Mouse (Mus musculus) liver, embryonic 14.5 days (tissue): ENCODE measurements at regions not wholly inside any gene's neighbourhood (a gene's known extent, or its start where the extent isn't known, plus 50 kb on each side); places are given as distances from the start of the nearest gene placed in this dataset.

Source experiments
- ATAC-seq: fragments of 200-750 bp; cut with Nextera tagmentation; 2 replicates; pipeline ENCODE4 v1.8.0; 2017; ENCODE audit warnings: moderate number of reproducible peaks, mild to moderate bottlenecking, moderate library complexity; ENCODE audit not compliant: insufficient read depth
- DNase-seq, 3 experiments: peaks; one replicate each; pipeline ENCODE4 v3.0.0-alpha.2; 2012 to 2013; ENCODE audit warnings: low read depth in 3 of 3, low spot score in 3 of 3
- H3K27ac ChIP-seq: fragments of 300-500 bp; sonication (generic); 2 replicates; pipeline ENCODE4 v1.5.1; 2014; ENCODE audit warnings: moderate library complexity, mild to moderate bottlenecking, control low read depth, inconsistent platforms
- H3K27me3 ChIP-seq: fragments of 300-500 bp; sonication (generic); 2 replicates; pipeline ENCODE4 v1.6.1; 2014; ENCODE audit warnings: mild to moderate bottlenecking, low read length, moderate library complexity; ENCODE audit not compliant: control insufficient read depth, insufficient read depth
- H3K36me3 ChIP-seq: fragments of 300-500 bp; sonication (generic); replicated peaks from 2 replicates; pipeline ENCODE4 v1.6.1; 2014; ENCODE audit warnings: low read depth; ENCODE audit not compliant: control insufficient read depth, insufficient read depth
- H3K4me1 ChIP-seq, 2 experiments: fragments of 200-500 bp in 1 of 2; fragments of 300-500 bp in 1 of 2; sonication (generic) in 1 of 2; replicated peaks; 2 replicates each; pipeline ENCODE4 v1.6.1; 2012 to 2014; ENCODE audit warnings: antibody characterized with exemption in 1 of 2, inconsistent platforms in 1 of 2, low read length in 1 of 2; ENCODE audit not compliant: control insufficient read depth in 2 of 2, insufficient read depth in 2 of 2
- H3K4me2 ChIP-seq: fragments of 300-500 bp; sonication (generic); 2 replicates; pipeline ENCODE4 v1.6.1; 2014; ENCODE audit warnings: low read depth, mild to moderate bottlenecking, control low read depth, moderate library complexity
- H3K4me3 ChIP-seq, 2 experiments: fragments of 200-500 bp in 1 of 2; fragments of 300-500 bp in 1 of 2; sonication (generic) in 1 of 2; 2 replicates each; pipeline ENCODE4 v1.5.1; 2012 to 2014; ENCODE audit warnings: low read depth in 2 of 2, low read length in 2 of 2, mild to moderate bottlenecking in 2 of 2, control low read depth in 1 of 2, inconsistent platforms in 1 of 2, moderate library complexity in 1 of 2; ENCODE audit not compliant: insufficient read depth in 1 of 2
- H3K9ac ChIP-seq: fragments of 300-500 bp; sonication (generic); replicated peaks from 2 replicates; pipeline ENCODE4 v1.6.1; 2014; ENCODE audit warnings: mild to moderate bottlenecking, control low read depth, moderate library complexity
- H3K9me3 ChIP-seq: fragments of 300-500 bp; sonication (generic); 2 replicates; pipeline ENCODE4 v1.6.1; 2016; ENCODE audit warnings: low read length, mixed read lengths; ENCODE audit not compliant: control insufficient read depth
- CTCF ChIP-seq: IDR thresholded peaks from 2 replicates; pipeline ENCODE4 v1.5.1; 2016; ENCODE audit warnings: antibody characterized with exemption, low read depth, control low read depth
- EP300 ChIP-seq: IDR thresholded peaks from 2 replicates; pipeline ENCODE4 v1.6.1; 2016; ENCODE audit warnings: antibody characterized with exemption, low read depth
- WGBS: fragments of 180-500 bp; shearing (Covaris S2); extraction: QIAGEN DNeasy Blood & Tissue Kit; methylation state at CpG from one replicate; pipeline ENCODE4 v1.1.7; 2014; ENCODE audit not compliant: insufficient replicate concordance; 5-methylcytosine and 5-hydroxymethylcytosine counted together

- WGBS: 60% methylated on average over 12 of the region's 12 CpGs
- no peak for DNase-seq
Observed at GRCm38 (mm10) chr11:23204041-23204440, 51.8 kb upstream of the Xpo1 start.

More at GRCm38 (mm10) chr11:23204041-23204440, 51.8 kb upstream of the Xpo1 start:
- H3K9ac ChIP-seq: no peak overlapping the region
- no peak overlapping the region for H3K27ac ChIP-seq
- H3K9me3 ChIP-seq: no peaks in the 10 kb centered on the region
- no peaks in the 10 kb centered on the region for H3K36me3 ChIP-seq
- no peak for ATAC-seq
- no peaks in the 10 kb centered on the region for H3K27me3 ChIP-seq
- TF ChIP-seq CTCF: no peak
- no peak for TF ChIP-seq EP300
- H3K4me1 ChIP-seq: no peaks in the 10 kb centered on the region
- no peak overlapping the region for H3K4me2 ChIP-seq
- no peak overlapping the region for H3K4me3 ChIP-seq
